In genomic region chr10:8682341-8682740, GRCm38 (mm10) we compare ENCODE assay signal across 14 mouse cellular contexts.
DNase-seq lines count a peak whose midpoint lies in the region; ATAC-seq and TF ChIP-seq lines count a peak whose summit lies in the region.
"Had no signal": no experiment of that assay in that cellular context is flagged by ENCODE, and none has a peak within 500 bp of the region (broad histone marks: within the 10 kb centered on the region; RNA-seq: fewer than 3 reads in every experiment).

No protein-coding gene starts in this region.

- DNase-seq in forebrain, postnatal 0 days, result peak; percentile 4
- DNase-seq in forebrain, embryonic 14.5 days (ENCODE audit: low spot score), result no peak
- peak; percentile 52 for DNase-seq in lung, postnatal 0 days (ENCODE audit: low spot score)
- no peak for DNase-seq in lung, postnatal 14 days
- peak; percentile 3 for DNase-seq in 416B (ENCODE audit: low read depth)
- no peak for DNase-seq in B cell, adult 2 months

- no peaks in the 10 kb centered on the region for H3K27me3 ChIP-seq in forebrain, postnatal 0 days (ENCODE audit: insufficient read depth, low read length)
- no peaks in the 10 kb centered on the region for H3K27me3 ChIP-seq in forebrain, embryonic 14.5 days (replicated peaks; ENCODE audit: control insufficient read depth, insufficient read depth, low read length)
- H3K27me3 ChIP-seq in intestine, postnatal 0 days (replicated peaks; ENCODE audit: control insufficient read depth, insufficient read depth, low read length), result no peaks in the 10 kb centered on the region
- H3K27me3 ChIP-seq in intestine, embryonic 16.5 days (replicated peaks; ENCODE audit: control insufficient read depth, insufficient read depth, low read length), result no peaks in the 10 kb centered on the region
- H3K27me3 ChIP-seq in lung, postnatal 0 days (replicated peaks; ENCODE audit: insufficient read depth, low read length), result no peaks in the 10 kb centered on the region
- H3K27me3 ChIP-seq: embryonic facial prominence, embryonic 12.5 days; heart, embryonic 13.5 days; limb, embryonic 13.5 days; megakaryocyte, embryonic 14.5 days had no signal

- no peak overlapping the region for H3K27ac ChIP-seq in forebrain, postnatal 0 days (ENCODE audit: low read depth, low read length)
- no peak overlapping the region for H3K27ac ChIP-seq in forebrain, embryonic 14.5 days (ENCODE audit: low read depth, low read length)
- no peak overlapping the region for H3K27ac ChIP-seq in intestine, postnatal 0 days (ENCODE audit: low read depth, low read length)
- H3K27ac ChIP-seq in intestine, embryonic 16.5 days (ENCODE audit: low read length), result no peak overlapping the region
- no peak overlapping the region for H3K27ac ChIP-seq in lung, postnatal 0 days (ENCODE audit: low read length)
- H3K27ac ChIP-seq: embryonic facial prominence, embryonic 12.5 days; heart, embryonic 13.5 days; limb, embryonic 13.5 days; liver, embryonic 14.5 days had no signal

- ATAC-seq in forebrain, postnatal 0 days, result no peak
- ATAC-seq in forebrain, embryonic 14.5 days, result no peak
- ATAC-seq in intestine, postnatal 0 days, result no peak
- ATAC-seq in intestine, embryonic 16.5 days, result no peak
- no peak for ATAC-seq in lung, postnatal 0 days
- ATAC-seq: forebrain, embryonic 16.5 days had no signal

- TF ChIP-seq EP300 in lung, postnatal 0 days (IDR thresholded peaks at IDR 0.05), result no peak

- H3K9ac ChIP-seq in forebrain, postnatal 0 days, result no peak overlapping the region
- H3K9ac ChIP-seq in forebrain, embryonic 14.5 days (ENCODE audit: low read length), result no peak overlapping the region
- no peak overlapping the region for H3K9ac ChIP-seq in intestine, postnatal 0 days (ENCODE audit: low read depth, low read length)
- H3K9ac ChIP-seq in intestine, embryonic 16.5 days (ENCODE audit: low read depth, low read length), result no peak overlapping the region
- no peak overlapping the region for H3K9ac ChIP-seq in lung, postnatal 0 days (replicated peaks; ENCODE audit: low read depth)
- H3K9ac ChIP-seq: embryonic facial prominence, embryonic 12.5 days; limb, embryonic 13.5 days; liver, embryonic 14.5 days had no signal

- no peaks in the 10 kb centered on the region for H3K9me3 ChIP-seq in forebrain, postnatal 0 days (ENCODE audit: low read length)
- H3K9me3 ChIP-seq in forebrain, embryonic 14.5 days (replicated peaks; ENCODE audit: control insufficient read depth, low read length), result peaks cover 4% of the 10 kb centered on the region; the same call in 1 of the 2 replicates
- no peaks in the 10 kb centered on the region for H3K9me3 ChIP-seq in intestine, postnatal 0 days (ENCODE audit: control insufficient read depth)
- H3K9me3 ChIP-seq in intestine, embryonic 16.5 days (ENCODE audit: control insufficient read depth, low read length), result 0 out of 2 replicates have a peak, but pooled peaks cover 4% of the 10 kb centered on the region
- no peaks in the 10 kb centered on the region for H3K9me3 ChIP-seq in lung, postnatal 0 days (ENCODE audit: low read length)

- 74% methylated on average over 6 of the region's 6 CpGs for WGBS in forebrain, postnatal 0 days
- WGBS in forebrain, embryonic 14.5 days, result 79% methylated on average over 6 of the region's 6 CpGs
- 68% methylated on average over 6 of the region's 6 CpGs for WGBS in intestine, postnatal 0 days
- 75% methylated on average over 6 of the region's 6 CpGs for WGBS in intestine, embryonic 16.5 days
- WGBS in lung, postnatal 0 days, result 71% methylated on average over 6 of the region's 6 CpGs

- no peaks in the 10 kb centered on the region for H3K36me3 ChIP-seq in forebrain, postnatal 0 days (ENCODE audit: insufficient read depth)
- H3K36me3 ChIP-seq in forebrain, embryonic 14.5 days (ENCODE audit: control insufficient read depth, insufficient read depth, low read length), result no peaks in the 10 kb centered on the region
- no peaks in the 10 kb centered on the region for H3K36me3 ChIP-seq in intestine, postnatal 0 days (ENCODE audit: control insufficient read depth, insufficient read depth)
- no peaks in the 10 kb centered on the region for H3K36me3 ChIP-seq in intestine, embryonic 16.5 days (ENCODE audit: control insufficient read depth, insufficient read depth, low read length)
- no peaks in the 10 kb centered on the region for H3K36me3 ChIP-seq in lung, postnatal 0 days (ENCODE audit: insufficient read depth, low read length)
- H3K36me3 ChIP-seq: embryonic facial prominence, embryonic 12.5 days; heart, embryonic 13.5 days; limb, embryonic 13.5 days had no signal

- no peak overlapping the region for H3K4me2 ChIP-seq in forebrain, postnatal 0 days (ENCODE audit: low read depth)
- H3K4me2 ChIP-seq in forebrain, embryonic 14.5 days (ENCODE audit: low read length), result no peak overlapping the region
- H3K4me2 ChIP-seq in intestine, postnatal 0 days (replicated peaks; ENCODE audit: low read depth), result no peak overlapping the region
- no peak overlapping the region for H3K4me2 ChIP-seq in intestine, embryonic 16.5 days (ENCODE audit: low read depth, low read length)
- no peak overlapping the region for H3K4me2 ChIP-seq in lung, postnatal 0 days (replicated peaks; ENCODE audit: low read depth, low read length)
- H3K4me2 ChIP-seq: embryonic facial prominence, embryonic 12.5 days; limb, embryonic 13.5 days had no signal

- TF ChIP-seq CTCF in forebrain, postnatal 0 days (IDR thresholded peaks at IDR 0.05; ENCODE audit: low read depth), result 0 out of 2 replicates have a peak, but pooled peaks have one; percentile 20
- peak; percentile 19 for TF ChIP-seq CTCF in intestine, postnatal 0 days (IDR thresholded peaks at IDR 0.05; ENCODE audit: low read depth)
- peak; percentile 46 for TF ChIP-seq CTCF in lung, postnatal 0 days (IDR thresholded peaks at IDR 0.05)

- no peaks in the 10 kb centered on the region for H3K4me1 ChIP-seq in forebrain, postnatal 0 days (ENCODE audit: insufficient read depth)
- no peaks in the 10 kb centered on the region for H3K4me1 ChIP-seq in forebrain, embryonic 14.5 days (ENCODE audit: control insufficient read depth, insufficient read depth, low read length)
- no peaks in the 10 kb centered on the region for H3K4me1 ChIP-seq in intestine, postnatal 0 days (replicated peaks; ENCODE audit: control insufficient read depth, insufficient read depth, low read length)
- H3K4me1 ChIP-seq in intestine, embryonic 16.5 days (ENCODE audit: control insufficient read depth, insufficient read depth, low read length), result no peaks in the 10 kb centered on the region
- H3K4me1 ChIP-seq in lung, postnatal 0 days (ENCODE audit: insufficient read depth, low read depth, low read length), result no peaks in the 10 kb centered on the region
- H3K4me1 ChIP-seq: embryonic facial prominence, embryonic 12.5 days; heart, embryonic 13.5 days; limb, embryonic 13.5 days; megakaryocyte, embryonic 14.5 days had no signal

- no peak overlapping the region for H3K4me3 ChIP-seq in forebrain, postnatal 0 days (ENCODE audit: low read depth, low read length)
- H3K4me3 ChIP-seq in forebrain, embryonic 14.5 days (ENCODE audit: low read depth, low read length), result no peak overlapping the region
- no peak overlapping the region for H3K4me3 ChIP-seq in intestine, postnatal 0 days (ENCODE audit: low read depth, low read length)
- H3K4me3 ChIP-seq in intestine, embryonic 16.5 days (ENCODE audit: low read length), result no peak overlapping the region
- no peak overlapping the region for H3K4me3 ChIP-seq in lung, postnatal 0 days (ENCODE audit: low read depth, low read length)
- H3K4me3 ChIP-seq: embryonic facial prominence, embryonic 12.5 days; heart, embryonic 13.5 days; limb, embryonic 13.5 days had no signal

Comparison
In these comparisons a context has a peak if more than half of its experiments do, and no peak if none do; other contexts are left out.
1. DNase-seq: peak in forebrain, postnatal 0 days (single experiment), lung, postnatal 0 days (single experiment) and 416B (single experiment); none in forebrain, embryonic 14.5 days (single experiment), lung, postnatal 14 days (single experiment) and B cell, adult 2 months (0 of 2).
2. Peak in every context shown above with its lines, with median percentiles within 50 percentile points of each other: CTCF ChIP-seq.